Mouse (Mus musculus) yolk sac, embryonic 10.5 days (tissue): ENCODE data around the gene Osbpl10.

Source experiments
- DNase-seq: peaks from one replicate; pipeline ENCODE4 v3.0.0-alpha.2; 2017; ENCODE audit warnings: low spot score

The Osbpl10 gene

GRCm38 (mm10) chr9:115088295-115088993 is 110.1 kb downstream of the Osbpl10 start:
- DNase-seq, result peak; percentile 75

GRCm38 (mm10) chr9:115089644-115090043 is 111.3 kb downstream of the Osbpl10 start:
- no peak for DNase-seq

DNA sequence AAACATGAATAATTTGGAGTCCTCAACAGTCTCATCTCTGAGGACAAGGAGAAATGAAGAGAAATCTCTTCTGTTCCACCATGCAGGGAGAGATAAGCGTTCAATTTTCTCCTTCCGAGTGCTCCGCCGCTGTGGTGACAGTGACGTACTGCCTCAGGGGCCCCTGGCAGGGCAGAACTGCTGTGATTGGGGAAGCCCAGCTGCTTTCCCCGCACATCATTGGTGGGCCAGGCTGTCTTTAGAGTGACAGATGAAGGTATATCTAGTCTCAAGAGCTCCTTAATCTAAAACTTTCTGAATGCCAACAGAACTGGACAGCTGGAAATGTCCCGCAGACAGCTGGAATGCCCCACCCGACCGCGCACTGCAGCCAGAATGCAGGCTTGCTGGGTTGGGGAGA is 118.1 kb downstream of the Osbpl10 start:
- no peak for DNase-seq

DNA sequence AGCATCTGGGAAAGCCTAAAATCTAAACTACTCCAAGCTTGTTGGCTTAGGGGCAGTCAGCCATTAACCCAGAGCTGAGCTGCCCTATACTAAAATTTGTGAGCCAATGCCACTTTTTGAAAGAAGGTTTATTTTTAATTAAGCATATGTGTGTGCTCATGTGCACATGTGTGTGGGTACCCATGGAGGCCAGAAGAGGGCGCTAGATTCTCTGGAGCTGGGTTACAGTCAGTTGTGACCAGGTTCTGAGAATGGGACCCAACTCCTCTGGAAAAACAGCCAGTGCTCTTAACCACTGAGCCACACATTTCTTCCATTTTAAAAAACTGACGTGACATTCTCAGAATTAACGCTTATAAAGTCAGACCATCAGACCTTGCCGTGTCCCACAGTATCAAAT is 119.0 kb downstream of the Osbpl10 start:
- DNase-seq, result no peak

GRCm38 (mm10) chr9:115100181-115100915 is 122.0 kb downstream of the Osbpl10 start:
- DNase-seq, result no peak

- DNase-seq, result no peak
Observed at GRCm38 (mm10) chr9:115107430-115107829, 129.1 kb downstream of the Osbpl10 start.

GRCm38 (mm10) chr9:115110655-115111054 is 132.3 kb downstream of the Osbpl10 start:
- DNase-seq, result no peak

GRCm38 (mm10) chr9:115117314-115117713 is 138.9 kb downstream of the Osbpl10 start:
- DNase-seq, result no peak

GRCm38 (mm10) chr9:115120276-115120675 is 141.9 kb downstream of the Osbpl10 start:
- DNase-seq, result no peak

GRCm38 (mm10) chr9:115120678-115121224 is 142.4 kb downstream of the Osbpl10 start:
- no peak for DNase-seq

- no peak for DNase-seq
Observed at GRCm38 (mm10) chr9:115127342-115127741, 149.0 kb downstream of the Osbpl10 start.

DNA sequence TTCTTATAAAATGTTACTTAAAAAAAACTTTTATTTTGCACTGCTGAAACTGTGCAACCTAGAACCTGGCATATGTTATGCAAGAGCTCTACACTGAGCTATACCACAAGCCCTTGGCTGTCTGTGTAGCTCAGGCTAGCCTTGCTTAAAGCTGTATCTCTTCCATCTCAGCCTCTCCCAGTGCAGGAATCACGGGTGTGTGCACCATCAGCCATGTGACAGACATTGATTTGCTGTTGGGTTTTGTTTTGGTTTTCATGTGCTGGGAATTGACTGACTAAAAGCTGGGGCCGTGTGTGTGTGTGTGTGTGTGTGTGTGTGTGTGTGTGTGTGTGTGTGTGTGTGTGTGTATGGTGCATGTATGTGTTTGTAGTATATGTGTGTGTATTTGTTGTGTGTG is 155.6 kb downstream of the Osbpl10 start:
- no peak for DNase-seq

DNA sequence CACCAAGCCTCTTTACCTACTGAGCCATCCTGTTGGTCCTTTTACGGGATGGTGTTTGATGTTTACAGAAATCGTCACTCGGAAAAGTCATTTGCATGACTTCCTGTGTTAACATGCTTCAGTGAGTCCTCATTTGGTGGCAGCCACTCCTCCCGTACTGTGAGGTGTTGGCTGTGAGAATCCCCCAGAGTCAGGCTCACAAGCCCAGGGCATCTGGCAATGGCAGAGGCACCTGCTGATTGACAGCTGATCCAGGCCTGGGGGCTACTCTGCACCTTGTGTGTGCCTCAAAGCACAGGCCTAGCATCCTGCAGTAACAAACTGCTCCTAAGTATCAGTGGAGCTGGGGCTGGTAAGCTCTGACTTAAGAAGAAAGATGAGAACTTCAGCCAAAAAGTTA is 156.4 kb downstream of the Osbpl10 start:
- no peak for DNase-seq

DNA sequence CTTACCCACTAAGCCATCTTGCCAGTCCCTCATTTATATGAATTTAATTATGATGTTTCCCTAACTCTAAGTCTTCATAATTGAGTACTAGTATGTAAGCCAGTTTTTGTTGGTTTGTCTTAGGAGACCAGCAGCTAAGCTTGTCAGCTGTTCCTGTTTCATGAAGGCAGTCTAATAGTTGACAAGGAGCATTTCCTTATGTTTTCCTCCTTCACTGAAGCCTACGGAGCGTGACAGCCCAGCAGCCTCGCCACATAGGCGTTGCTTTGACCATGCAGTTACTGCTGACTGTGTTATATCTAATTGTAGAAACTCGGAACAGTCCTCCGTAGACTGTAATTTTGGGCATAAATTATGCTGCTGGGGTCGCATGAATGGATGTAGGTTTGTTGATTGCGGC is 157.0 kb downstream of the Osbpl10 start:
- no peak for DNase-seq

DNA sequence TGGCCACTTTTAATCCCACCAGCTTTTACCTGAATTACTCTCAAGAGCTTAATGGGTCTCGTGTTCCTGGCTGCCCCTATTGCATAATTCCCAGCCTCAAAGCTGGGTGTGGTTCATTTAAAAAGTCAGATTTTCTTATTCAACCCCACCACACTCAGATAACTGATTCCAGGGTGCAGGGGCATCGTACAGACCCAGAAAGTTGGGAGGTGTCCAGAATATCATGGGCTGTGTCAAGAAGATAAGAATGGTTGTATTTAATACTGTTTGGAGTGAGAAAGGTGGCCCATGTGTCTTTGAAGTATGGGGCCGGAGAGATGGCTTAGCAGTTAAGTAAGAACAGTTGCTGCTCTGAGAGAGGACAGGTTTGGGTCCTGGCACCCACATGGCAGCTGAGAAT is 159.5 kb downstream of the Osbpl10 start:
- DNase-seq, result no peak

- no peak for DNase-seq
Observed at GRCm38 (mm10) chr9:115139597-115140332, 161.4 kb downstream of the Osbpl10 start.

- no peak for DNase-seq
Observed at GRCm38 (mm10) chr9:115147141-115147540, 168.8 kb downstream of the Osbpl10 start.

- DNase-seq, result no peak
Observed at GRCm38 (mm10) chr9:115147586-115148355, 169.4 kb downstream of the Osbpl10 start.

DNA sequence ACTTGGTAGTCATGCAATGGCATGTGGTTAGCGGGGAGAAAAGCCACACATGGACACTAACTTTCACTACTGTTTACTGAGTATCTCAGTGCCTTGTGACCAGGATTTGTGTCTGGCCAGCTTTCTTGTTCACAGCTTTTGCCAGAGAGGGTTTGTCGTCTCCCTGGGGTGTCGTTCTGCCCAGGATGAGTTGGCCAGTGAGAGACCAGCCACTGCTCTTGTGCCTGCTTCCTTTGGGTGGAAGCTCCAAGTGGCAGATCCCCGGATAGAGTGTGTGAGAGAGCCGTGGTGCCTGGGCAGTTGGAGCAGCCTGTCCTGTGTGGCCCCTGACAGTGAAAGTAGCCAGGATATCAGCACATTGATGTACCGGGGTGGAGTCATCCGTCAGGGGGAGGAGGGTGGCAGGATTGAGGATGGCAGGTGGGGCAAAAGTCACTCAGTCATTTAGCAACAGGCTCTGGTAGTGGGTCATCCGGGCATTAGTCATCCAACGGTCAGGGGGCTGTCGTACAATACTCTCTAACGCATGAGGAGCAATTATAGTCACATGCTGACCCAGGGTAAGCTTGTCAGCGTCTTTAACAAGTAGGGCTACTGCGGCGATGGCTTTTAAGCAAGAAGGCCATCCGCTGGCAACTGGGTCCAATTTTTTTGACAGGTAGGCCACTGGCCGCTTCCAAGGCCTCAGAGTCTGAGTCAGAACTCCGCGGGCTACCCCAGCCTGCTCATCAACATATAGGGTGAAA is 170.8 kb downstream of the Osbpl10 start:
- DNase-seq, result no peak

- no peak for DNase-seq
Observed at GRCm38 (mm10) chr9:115161591-115161990, 183.2 kb downstream of the Osbpl10 start.

GRCm38 (mm10) chr9:115163031-115163430 is 184.7 kb downstream of the Osbpl10 start:
- peak; percentile 15 for DNase-seq
